Mouse (Mus musculus) layer of hippocampus, adult 9-10 months (tissue): ENCODE results near the gene Slc16a7.

Experiments used
- DNase-seq: peaks from one replicate; pipeline ENCODE4 v3.0.0; 2022; ENCODE audit warnings: low spot score

The Slc16a7 gene

DNA sequence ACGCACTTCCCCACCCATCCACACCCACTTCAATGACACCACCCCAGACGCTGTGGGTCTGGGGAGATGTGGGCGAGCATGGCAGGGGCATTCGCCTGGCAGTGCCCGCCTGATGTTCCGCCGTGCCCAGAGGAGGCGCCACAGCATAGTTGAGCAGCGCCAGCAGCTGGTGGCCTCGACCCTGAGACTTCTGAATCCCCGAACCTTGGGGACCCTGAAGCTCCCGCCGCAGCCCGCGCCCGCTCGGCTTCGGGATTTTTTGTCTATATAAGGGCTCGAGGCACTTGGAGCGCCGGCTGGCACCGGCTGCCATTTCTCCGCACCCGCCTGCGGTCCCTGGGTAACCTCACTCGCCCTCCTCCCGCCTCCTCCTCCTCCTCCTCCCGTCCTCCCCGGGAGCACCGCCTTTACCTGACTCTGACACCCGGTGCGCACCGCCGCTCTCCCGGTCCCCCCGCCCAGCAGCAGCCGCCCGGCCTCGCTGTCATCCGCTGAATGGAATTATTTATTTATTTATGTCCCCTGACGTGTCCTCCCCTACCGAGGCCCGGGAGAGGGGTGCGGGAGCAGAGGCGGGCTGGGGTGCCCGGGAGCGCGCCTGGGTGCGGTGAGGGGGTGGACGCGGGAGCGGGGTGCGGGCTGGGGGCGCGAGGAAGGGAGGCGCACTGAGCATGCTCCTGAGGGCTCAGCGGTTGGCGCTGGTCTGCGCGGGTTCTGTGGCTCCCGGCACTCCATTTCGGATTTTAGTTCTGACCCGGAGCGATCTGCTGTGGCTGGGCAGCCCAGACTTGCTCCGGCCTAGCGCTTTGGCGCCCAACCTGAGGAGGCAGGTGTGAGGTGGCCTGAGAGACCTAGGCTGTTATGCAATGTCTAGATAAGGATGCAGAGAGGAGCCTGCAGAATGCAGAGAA, at the start of gene Slc16a7:
Slc16a7 (minus strand) TSS at position 590 of the 911 bp plus-strand sequence.
- DNase-seq, result peak; percentile 63

DNA sequence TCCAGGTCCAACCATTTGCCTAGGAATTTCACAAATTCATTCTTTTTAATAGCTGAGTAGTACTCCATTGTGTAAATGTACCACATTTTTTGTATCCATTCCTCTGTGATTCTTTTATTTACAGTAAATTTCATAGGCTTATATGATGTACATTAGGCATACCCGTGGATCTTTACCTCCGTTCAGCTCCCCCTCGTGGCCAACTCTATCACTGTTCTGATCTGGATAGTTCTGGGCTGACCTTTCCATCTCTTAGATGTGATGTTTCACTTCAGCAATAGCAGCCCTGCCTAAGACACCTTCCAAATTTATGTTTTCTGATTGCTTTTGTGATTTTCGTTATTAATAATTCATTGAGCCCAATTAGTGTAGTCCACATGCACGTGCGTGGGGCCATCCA, 29.5 kb upstream of the Slc16a7 start:
- DNase-seq, result no peak

DNA sequence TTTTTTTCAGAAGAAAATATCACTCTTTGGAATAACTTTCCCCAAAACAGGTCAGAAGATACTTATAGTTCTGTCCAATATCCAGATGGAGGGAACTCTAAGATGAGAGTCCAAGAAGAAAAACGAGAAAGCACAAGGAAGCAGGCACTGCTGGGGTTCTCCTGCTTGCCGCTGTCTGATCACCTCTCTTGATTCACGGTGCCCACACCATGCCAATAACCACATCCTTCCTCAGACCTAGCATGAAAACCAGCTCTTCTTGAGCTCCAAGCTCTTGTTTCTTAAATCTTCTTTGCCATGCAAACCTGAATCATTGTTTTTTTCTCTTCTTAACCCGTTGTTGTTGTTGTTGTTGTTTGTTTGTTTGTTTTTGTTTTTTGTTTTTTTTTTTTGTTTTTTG, 10.5 kb upstream of the Slc16a7 start:
- no peak for DNase-seq

DNA sequence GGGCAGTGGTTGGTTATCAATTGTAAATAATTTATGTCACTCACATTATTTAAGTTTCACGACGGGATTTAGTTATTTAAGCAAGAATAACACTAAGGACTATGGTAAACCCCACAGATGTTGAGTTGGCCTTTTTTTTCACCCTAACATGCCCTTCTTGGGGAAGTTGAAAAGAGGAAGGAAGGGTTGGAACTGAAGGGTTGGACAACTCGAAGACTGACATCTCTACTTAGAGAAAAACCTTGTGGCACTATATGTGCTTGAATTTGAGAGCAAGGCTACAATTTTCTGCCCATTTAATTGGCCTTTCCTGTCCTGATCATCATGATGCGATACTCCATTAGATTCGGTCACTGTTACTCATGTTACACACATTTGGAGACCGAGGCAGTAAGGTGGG, 746 bp upstream of the Slc16a7 start:
- no peak for DNase-seq

DNA sequence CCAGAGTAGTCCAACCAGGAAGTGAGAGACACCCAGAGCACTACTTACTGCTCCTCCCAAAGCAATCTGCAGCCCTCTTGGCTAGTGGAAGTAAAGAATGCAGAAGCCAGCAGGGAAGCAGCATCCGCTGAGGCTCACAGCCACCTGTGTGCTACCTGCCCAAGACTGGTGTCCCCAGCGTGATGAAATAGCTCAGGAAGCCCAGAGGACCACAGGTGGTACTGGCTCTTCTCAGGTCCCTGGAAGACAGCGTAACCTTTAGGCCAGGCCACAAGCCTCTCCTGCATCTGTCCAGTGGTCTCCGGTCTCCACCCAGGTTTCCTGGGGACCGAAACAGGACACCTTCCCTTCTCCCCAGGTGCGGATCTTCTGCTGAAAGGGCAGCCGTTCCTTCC, 787 bp downstream of the Slc16a7 start:
- no peak for DNase-seq

DNA sequence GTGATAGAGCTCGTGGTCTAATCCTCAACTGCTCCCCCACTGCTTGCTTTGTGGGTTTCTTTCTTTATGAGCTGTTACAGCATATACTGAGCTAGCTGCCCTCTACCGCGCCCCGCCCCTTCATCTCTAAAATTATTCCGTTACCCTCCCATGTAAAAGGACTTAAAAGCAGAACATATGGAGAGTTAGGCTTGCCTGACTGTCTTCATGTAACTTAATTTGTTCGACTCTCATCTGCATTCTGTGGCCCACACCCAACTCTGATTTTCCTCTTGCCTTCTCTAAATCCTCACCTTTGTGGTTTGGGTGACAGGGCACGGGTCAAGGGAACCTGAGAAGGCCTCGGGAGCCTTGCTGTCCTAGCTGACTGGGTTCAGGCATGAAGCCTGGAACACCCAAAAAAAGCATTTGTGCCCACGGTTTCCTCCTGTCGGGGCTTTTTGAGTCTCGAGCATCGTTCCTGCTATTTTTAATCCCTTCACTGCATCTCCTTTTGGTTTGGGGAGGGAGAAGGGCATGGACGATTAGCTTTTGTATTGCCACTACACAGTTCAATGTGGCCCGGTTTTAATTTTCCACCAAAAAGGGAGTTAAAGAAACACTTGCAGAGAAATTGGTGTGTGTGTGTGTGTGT, 1.4 kb downstream of the Slc16a7 start:
- DNase-seq, result no peak

DNA sequence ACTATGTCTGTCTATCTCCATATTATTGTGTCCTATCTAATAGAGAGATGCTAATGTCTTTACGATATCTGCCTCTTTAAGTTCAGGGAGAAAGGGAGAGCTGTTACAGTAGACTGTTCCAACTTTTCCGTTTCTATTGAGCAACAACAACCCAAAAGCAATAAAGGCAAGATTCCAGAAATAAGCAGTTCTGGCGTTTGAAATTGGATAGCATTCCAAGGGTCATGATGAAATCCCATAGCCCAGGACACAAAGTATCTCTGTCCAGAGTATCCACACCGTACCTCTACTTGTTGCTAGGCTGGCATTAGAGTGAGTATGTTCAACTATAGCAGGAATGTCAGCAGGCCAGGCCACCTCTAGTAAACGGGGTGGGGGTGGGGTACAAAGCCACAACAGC, 13.7 kb downstream of the Slc16a7 start:
- no peak for DNase-seq

DNA sequence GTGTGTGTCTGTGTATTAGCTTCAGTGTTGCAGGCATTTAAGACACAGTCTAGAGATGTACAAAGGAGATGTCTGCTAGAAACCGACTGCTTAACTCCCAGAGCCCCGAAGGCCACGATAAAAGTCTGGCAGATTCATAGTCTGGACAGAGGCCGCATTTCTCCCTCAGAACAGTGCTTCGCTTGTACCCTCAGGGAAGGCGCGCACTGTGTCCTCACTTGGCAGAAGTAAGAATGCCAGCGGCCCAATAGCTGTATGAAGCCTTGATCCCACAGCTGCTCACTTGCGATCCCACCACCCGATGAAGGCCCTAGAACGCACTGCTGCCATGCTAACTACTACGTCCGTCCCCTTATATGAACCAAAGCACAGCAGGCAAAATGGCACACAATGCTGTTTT, 16.6 kb downstream of the Slc16a7 start:
- DNase-seq, result no peak

DNA sequence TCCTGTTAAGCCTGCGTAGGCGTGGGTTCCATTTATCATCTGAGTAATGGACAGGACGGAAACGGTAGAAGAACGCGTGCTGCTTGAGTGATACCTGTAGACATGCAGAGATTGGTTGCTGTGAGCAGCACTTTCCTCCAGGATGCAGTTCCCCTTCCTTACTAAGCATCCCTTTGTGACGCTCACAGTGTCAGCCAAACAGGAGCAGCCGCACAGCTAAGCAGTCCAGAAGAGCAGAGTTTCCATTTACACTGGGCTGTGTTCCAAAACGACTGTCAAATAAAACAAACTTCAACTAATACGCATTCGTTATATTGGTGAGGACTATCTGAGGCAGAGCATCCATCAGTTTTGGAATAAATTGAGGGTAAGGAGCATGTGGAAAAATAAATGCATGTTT, 17.8 kb downstream of the Slc16a7 start:
- DNase-seq, result no peak

DNA sequence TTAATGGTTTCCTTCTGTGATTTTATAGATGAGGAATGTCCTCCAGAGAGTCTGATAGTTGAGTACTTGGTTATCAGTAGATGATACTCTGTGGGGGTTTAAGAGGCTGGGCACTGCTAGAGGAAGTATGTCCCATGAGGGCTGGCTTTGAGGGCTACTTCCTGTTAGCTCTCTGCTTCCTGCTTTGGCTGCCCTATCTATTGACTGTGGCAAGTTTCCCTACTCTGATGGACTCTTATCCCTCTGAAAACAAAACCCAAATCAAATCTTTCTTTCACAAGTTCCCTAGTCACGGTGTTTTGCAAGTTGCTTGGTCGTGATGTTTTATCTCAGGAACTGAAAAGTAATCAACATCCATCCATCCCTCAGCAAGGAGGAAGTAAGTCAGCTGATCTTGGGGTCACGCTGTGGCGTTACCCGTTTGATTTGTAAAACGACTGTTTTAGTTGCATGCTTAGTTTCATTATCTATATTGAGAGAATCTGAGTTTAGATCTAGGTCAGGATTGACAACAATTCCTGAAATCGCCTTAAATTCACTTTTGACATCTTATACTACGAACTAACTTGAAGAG, 19.1 kb downstream of the Slc16a7 start:
- DNase-seq, result no peak

DNA sequence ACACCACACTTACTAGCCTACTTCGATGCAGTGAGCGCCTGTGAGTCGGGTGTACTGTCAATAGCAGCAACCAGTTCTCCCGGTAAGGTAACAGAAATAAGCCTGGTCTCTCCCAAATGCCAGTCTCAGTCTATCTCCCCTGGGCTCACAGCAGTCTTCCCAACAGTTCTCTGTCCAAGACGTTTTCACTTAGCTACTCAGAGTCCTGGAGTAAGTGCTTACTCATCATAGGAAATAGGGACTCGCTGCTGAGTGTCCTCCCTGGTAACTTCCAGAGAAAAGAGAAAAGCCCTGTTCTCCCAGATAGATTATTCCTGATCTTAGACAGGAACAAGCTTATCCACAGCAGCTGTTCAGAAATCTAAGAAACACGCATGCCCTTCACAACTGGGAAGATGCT, 30.8 kb downstream of the Slc16a7 start:
- no peak for DNase-seq

DNA sequence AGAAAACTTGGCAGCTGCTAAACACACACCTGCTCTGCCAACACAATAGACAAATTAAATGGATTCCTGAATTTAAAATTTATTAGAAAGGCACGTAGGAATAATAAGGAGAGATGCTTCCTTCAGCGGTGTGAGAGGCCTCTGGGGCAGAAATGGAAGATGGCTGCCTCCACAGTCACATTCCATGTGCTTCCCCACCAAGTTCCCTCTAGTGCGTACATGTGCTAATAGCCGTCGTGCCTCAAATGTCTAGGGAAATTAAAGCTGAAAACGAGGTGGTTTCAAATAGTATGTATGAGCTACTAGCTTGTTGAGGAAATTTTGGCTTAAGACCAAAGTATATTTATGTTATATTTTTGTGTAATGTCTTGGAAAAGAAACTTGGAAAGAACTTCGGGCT, 36.5 kb downstream of the Slc16a7 start:
- no peak for DNase-seq

DNA sequence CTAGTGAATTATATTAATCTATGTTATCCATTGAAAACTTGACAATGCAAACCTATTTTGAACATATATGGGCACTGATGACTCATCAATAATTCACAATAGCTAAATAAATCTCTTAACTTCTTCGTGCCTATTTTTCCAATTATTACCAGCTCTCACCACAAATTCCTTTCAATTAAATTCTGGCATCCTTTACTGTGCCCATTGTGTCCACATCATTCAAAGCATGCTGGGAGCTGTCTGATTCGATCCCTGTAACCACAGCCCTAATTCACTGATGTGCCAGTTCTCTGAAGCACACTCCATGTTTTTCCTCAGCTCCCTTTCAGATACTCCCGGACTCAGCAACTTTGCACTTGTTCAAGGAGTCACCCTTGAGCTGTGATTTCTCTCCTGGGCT, 41.1 kb downstream of the Slc16a7 start:
- no peak for DNase-seq

DNA sequence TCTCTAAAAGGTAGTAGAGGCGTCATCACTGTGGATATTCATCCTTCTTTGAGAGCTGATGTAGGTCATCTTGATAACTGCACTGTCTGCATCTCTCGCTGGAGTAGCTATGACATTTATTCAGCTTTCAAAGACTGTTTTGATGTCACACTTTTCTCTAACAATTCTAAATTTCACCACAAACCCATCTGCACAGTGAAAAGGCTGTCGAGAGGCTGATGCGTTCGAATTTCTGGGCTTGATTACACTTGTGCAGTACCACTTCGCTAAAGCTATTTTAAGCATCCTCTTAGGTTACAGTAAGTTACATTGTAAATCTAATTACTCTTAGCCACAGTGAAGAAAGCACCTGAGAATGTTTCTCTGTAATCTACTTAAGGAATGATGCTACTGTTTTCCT, 42.1 kb downstream of the Slc16a7 start:
- DNase-seq, result no peak

DNA sequence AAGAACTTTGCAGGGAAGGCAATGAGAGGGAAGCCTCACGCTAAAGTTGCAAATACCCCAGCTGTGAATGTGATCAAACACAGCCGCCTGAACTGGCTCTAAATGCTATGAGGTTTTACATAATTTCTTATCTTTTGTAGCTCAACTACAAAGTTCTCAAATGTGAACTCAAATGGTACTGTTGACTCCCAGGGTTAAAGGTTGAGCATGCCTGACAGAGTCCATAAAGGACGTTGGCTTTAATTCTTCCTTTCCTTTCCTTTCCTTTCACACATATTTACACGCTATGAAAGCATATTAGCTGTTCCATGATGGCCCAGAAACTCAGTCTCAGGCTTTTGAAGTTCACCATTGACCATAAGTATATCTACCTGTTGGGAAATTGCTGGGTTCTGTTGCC, 42.9 kb downstream of the Slc16a7 start:
- no peak for DNase-seq

DNA sequence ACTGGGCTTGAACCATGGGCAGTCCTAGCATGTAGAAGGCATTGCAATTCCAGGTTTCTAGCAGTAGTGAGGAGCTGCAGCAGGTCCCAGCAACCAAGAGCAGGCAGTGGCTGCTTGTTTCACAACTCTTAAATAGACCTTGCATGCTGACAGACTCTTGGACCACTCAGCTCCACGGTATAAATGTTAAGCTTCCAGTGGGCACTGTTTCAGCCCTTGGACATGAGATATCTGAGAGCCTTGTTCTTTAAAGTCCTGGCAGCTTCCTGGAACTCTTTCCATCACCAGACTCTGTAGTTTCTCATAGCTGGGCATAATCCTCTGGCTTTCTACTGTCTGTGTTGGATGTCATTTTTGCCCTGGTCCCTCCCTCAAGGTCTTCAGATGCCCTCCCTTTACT, 43.7 kb downstream of the Slc16a7 start:
- DNase-seq, result no peak

DNA sequence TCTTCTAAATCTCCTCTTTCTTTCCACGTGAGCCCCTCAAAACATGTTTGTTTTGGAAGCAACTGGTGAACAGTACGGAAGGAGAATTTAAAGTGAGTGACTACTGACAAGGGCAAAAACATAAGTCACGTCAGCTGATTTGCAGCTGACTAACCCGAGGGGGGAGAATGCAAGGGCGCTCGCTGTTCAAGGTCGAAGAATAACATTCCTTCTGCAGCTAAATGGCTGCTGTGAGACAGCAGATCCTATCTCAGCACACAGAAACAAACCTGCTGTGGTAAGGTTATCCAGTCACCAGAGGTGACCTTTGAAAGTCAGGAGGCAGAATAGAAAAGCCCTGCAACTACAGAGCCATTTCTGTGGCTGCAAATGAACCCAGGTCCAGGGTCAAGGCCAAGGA, 47.1 kb downstream of the Slc16a7 start:
- no peak for DNase-seq

DNA sequence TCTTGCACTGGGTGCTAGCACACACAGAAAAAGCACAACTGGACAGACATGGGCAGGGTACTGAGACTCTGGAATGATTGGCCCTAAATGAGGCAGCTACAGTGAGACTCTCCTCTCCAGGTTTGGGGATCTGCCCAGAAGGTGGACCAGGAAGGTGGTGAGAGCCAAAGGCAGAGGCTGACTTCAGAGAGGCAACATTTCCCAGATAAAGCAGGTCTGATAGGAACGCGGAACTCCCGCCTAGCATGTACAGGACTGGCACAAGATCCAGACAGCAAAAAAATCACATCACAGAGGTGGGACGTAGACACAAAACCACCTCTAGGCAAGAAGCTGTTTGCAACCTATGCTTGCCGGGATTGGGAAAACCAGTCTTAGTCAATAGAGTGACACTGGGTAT, 55.5 kb downstream of the Slc16a7 start:
- DNase-seq, result no peak

DNA sequence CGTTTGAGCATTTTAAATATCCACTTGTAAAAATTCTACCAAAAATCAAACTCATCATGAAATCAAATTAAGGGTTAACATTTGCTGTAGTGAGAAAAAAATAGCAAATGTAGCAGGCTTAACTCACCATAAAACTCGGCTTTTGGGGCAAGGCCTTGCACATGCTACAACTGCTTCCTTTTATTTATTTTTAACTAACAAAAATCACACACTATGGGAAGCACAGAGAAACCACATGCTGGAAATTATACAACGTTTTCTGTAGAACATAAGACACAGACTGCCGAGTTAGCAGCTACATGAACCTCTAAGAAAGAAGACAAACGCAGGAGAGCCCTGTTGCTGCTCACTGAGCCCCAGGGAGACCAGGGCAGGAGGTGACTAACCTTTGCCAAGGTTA, 57.9 kb downstream of the Slc16a7 start:
- DNase-seq, result no peak

DNA sequence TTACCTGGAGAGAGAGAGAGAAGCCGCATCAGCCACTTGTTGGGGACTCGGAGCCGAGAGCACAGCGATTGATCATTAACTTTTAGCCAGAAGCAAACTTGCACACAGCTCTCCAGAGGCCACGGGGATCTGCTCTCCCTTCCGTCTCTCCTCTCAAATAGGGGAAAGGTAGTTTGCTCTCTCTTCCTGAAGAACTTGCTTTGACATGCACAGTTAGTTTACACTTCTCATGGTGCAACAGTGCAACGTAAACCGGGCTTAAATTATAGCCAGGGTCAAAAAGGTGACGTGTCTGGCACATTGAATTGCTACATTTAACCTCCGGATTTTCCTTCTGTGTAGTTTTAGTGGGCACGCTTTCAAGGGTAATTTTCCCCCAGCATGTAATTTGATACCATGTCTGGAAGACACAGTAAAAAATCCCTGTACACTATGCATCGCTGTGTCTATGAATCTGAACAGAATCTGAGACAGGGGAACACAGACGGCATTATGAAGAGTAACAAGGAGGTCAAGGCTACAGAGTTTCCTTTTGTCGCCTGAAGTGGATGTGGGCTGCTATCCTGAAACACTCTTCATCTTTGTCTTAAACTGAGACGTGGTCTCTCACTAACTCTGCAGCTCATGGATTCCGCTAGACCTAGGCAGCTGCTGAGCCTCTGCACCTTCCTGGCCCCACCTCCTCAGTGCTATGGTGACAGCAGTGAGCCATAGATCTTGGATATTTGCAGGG, 60.8 kb downstream of the Slc16a7 start:
- DNase-seq, result no peak

DNA sequence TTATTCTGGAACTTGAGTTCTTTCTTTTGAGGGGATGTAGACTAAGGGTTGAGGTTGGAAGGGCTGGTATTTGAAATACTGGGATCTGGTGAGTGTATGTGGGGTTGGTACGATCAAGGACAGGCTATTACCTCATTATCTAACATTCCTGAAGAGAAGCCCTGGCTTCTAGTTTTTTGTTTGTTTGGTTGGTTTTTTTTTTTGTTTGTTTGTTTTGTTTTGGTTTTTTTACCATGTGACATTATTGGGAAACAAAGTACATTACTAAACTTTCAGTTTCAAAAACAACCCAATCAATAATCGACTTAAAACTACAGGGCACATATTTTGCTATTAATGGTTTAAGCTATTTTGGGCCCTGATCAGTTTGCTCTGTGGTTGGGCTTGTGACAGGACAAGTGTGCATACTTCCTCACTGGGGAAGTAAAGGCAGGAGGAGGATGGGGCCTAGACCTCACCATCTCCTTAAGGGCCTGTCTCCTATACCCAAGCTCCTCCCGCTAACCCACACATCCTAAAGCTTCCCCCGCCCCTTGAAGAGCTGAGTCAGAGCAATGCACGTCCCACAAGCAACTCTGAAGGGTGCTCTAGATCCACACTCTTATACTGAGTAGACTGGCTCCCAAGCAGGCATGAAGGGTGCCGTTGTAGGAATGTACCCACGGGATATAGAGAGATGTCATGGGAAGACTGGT, 64.2 kb downstream of the Slc16a7 start:
- no peak for DNase-seq
